Mouse (Mus musculus) myocyte (in vitro differentiated cells): ENCODE results near the gene Lipf. TPM values are rescaled to one million over a fixed set of nuclear protein-coding genes. Genes with fewer than 3 reads are reported as not detected.
A peak's percentile ranks its signal among the peaks of the same experiment; 100 is the strongest.

Experiments
- H3K27me3 ChIP-seq: one replicate; pipeline ENCODE4 v1.6.1; 2011; ENCODE audit not compliant: control insufficient read depth, insufficient read depth, insufficient read length
- H3K36me3 ChIP-seq: one replicate; pipeline ENCODE4 v1.6.1; 2011; ENCODE audit not compliant: control insufficient read depth, insufficient read depth
- H3K4me2 ChIP-seq: one replicate; pipeline ENCODE4 v1.6.1; 2011; ENCODE audit warnings: low read depth, control low read depth
- H3K4me3 ChIP-seq: one replicate; pipeline ENCODE4 v1.5.1; 2011; ENCODE audit warnings: mild to moderate bottlenecking, control low read depth, moderate library complexity
- H3K79me2 ChIP-seq: one replicate; pipeline ENCODE4 v1.6.1; 2011; ENCODE audit not compliant: control insufficient read depth, insufficient read depth
- H3ac ChIP-seq: one replicate; pipeline ENCODE4 v1.6.1; 2011; ENCODE audit not compliant: control insufficient read depth, insufficient read length
- CEBPB ChIP-seq: IDR thresholded peaks from 2 replicates; pipeline ENCODE4 v1.6.1; 2011; ENCODE audit warnings: mild to moderate bottlenecking, moderate library complexity; ENCODE audit not compliant: poor library complexity, insufficient read depth, severe bottlenecking
- MAX ChIP-seq: IDR thresholded peaks from one replicate; pipeline ENCODE4 v1.6.1; 2011; ENCODE audit warnings: low read depth, mild to moderate bottlenecking, control low read depth
- POLR2A ChIP-seq: IDR thresholded peaks from one replicate; pipeline ENCODE4 v1.6.1; 2011; ENCODE audit warnings: low read depth, mild to moderate bottlenecking, control low read depth, moderate library complexity; ENCODE audit not compliant: insufficient read length
- POLR2AphosphoS2 ChIP-seq: IDR thresholded peaks from one replicate; pipeline ENCODE4 v1.6.1; 2011; ENCODE audit warnings: low read depth, control low read depth; ENCODE audit not compliant: insufficient read length
- SRF ChIP-seq: IDR thresholded peaks from one replicate; pipeline ENCODE4 v1.6.1; 2011; ENCODE audit warnings: low read depth; ENCODE audit not compliant: control insufficient read depth, insufficient read length
- TCF12 ChIP-seq: IDR thresholded peaks from one replicate; pipeline ENCODE4 v1.6.1; 2011; ENCODE audit warnings: mild to moderate bottlenecking, control low read depth; ENCODE audit not compliant: poor library complexity, insufficient read depth, severe bottlenecking
- USF1 ChIP-seq: IDR thresholded peaks from one replicate; pipeline ENCODE4 v1.6.1; 2011; ENCODE audit warnings: low read depth, mild to moderate bottlenecking, control low read depth, moderate library complexity
- polyA plus RNA-seq: library from polyadenylated mRNA; unstranded; fragments of >200 nt; fragmentation: generic; extraction: Trizol; gene quantifications from one replicate; pipeline ENCODE4 v1.2.1, GENCODE M21; 2012; ENCODE audit warnings: missing spikeins

Gene Lipf
- polyA plus RNA-seq, 1 experiment, result not detected

- TF ChIP-seq CEBPB, result no peak
- no peak for TF ChIP-seq USF1
- TF ChIP-seq TCF12, result no peak
- no peak for TF ChIP-seq MAX
- no peak for TF ChIP-seq SRF
- no peak for TF ChIP-seq POLR2AphosphoS2
- TF ChIP-seq POLR2A, result no peak
- no peaks in the 10 kb centered on the region for H3K27me3 ChIP-seq
- peak overlapping the region; percentile 25 for H3K4me2 ChIP-seq
- H3K4me3 ChIP-seq, result no peak overlapping the region
- no peaks in the 10 kb centered on the region for H3K36me3 ChIP-seq
- H3K79me2 ChIP-seq, result no peaks in the 10 kb centered on the region
- no peak overlapping the region for H3ac ChIP-seq
Measured at GRCm38 (mm10) chr19:34022759-34023158, 61.8 kb downstream of the Lipf start.

Other genes with a start within 250 kb of the Lipf start
- not detected for gene Lipo2, start 209.8 kb upstream of the Lipf start, polyA plus RNA-seq
- not detected for gene Lipo3, start 199.2 kb upstream of the Lipf start, polyA plus RNA-seq
- not detected for gene Lipo1, start 173.7 kb upstream of the Lipf start, polyA plus RNA-seq
- gene Lipk, start 47.1 kb downstream of the Lipf start, polyA plus RNA-seq, result not detected
- not detected for gene Lipn, start 106.2 kb downstream of the Lipf start, polyA plus RNA-seq
- not detected for gene Lipm, start 139.7 kb downstream of the Lipf start, polyA plus RNA-seq
- 0.06 TPM for gene Ankrd22, start 204.9 kb downstream of the Lipf start, polyA plus RNA-seq
- gene Stambpl1, start 231.0 kb downstream of the Lipf start, polyA plus RNA-seq, result 26.9 TPM